Mouse (Mus musculus) embryonic facial prominence, embryonic 15.5 days (tissue): Measurements from ENCODE around the gene Gm49486. TPM values are rescaled to one million over a fixed set of nuclear protein-coding genes. Genes with fewer than 3 reads are reported as not detected.

Experiments
- ATAC-seq: fragments of 200-750 bp; cut with Nextera tagmentation; 2 replicates; pipeline ENCODE4 v1.8.0; 2017; ENCODE audit warnings: low read depth, moderate TSS enrichment; ENCODE audit not compliant: insufficient number of reproducible peaks, low FRiP score, low TSS enrichment
- H3K27ac ChIP-seq: fragments of 300-500 bp; sonication (generic); replicated peaks from 2 replicates; pipeline ENCODE4 v1.5.1; 2015; ENCODE audit warnings: mild to moderate bottlenecking, inconsistent platforms
- H3K27me3 ChIP-seq: fragments of 300-500 bp; sonication (generic); 2 replicates; pipeline ENCODE4 v1.6.1; 2015; ENCODE audit warnings: inconsistent platforms
- H3K36me3 ChIP-seq: fragments of 300-500 bp; sonication (generic); 2 replicates; pipeline ENCODE4 v1.6.1; 2015; ENCODE audit warnings: mild to moderate bottlenecking, inconsistent platforms
- H3K4me1 ChIP-seq: fragments of 300-500 bp; sonication (generic); 2 replicates; pipeline ENCODE4 v1.6.1; 2015; ENCODE audit warnings: inconsistent platforms
- H3K4me2 ChIP-seq: fragments of 300-500 bp; sonication (generic); replicated peaks from 2 replicates; pipeline ENCODE4 v1.6.1; 2015; ENCODE audit warnings: mild to moderate bottlenecking, inconsistent platforms
- H3K4me3 ChIP-seq: fragments of 300-500 bp; sonication (generic); replicated peaks from 2 replicates; pipeline ENCODE4 v1.5.1; 2015; ENCODE audit warnings: mild to moderate bottlenecking, inconsistent platforms
- H3K9ac ChIP-seq: fragments of 300-500 bp; sonication (generic); 2 replicates; pipeline ENCODE4 v1.6.1; 2015; ENCODE audit warnings: inconsistent platforms
- H3K9me3 ChIP-seq: fragments of 300-500 bp; sonication (generic); replicated peaks from 2 replicates; pipeline ENCODE4 v1.6.1; 2016; ENCODE audit warnings: inconsistent platforms
- WGBS: fragments of 180-500 bp; shearing (Covaris S2); methylation state at CpG from one replicate; pipeline ENCODE4 v1.1.7; 2015; 5-methylcytosine and 5-hydroxymethylcytosine counted together
- polyA plus RNA-seq: library from polyadenylated mRNA; unstranded; fragments of >200 nt; fragmentation: Nextera tagmentation; extraction: Ambion mirVana; gene quantifications from 2 replicates; pipeline ENCODE4 v1.2.1, GENCODE M21; 2015

Gene Gm49486
- polyA plus RNA-seq, 1 experiment from 2014 or later, result 0.94 TPM

DNA sequence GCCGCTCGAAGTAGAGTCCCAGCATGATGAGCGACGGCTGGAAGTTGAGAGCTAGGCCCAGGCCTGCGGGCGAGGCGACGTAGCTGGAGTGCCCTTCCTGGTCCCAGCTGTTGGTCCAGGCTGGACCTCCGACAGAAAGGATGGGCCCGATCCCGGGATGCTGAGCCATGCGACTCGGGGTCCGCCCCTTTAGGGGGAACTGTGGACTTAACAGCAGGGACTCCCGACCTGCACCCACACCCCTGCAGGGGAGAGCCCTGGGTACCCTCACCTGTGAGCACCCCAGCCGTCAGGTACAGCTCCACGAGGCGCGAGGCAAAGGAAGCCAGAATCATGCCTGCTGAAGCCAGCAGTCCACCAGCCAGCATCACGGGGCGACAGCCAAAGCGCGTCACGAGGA lies 23.4 kb downstream of the Gm49486 start:
- Histone ChIP-seq H3K4me3 (peak overlapping the region; percentile 44), H3K27ac (no peak overlapping the region), H3K9ac (peak overlapping the region; percentile 39), H3K4me2 (peak overlapping the region; percentile 82), H3K36me3 (peaks cover 15% of the 10 kb centered on the region), H3K27me3 (peaks cover 33% of the 10 kb centered on the region), H3K4me1 (peaks cover 14% of the 10 kb centered on the region), H3K9me3 (no peaks in the 10 kb centered on the region)
- 33% methylated on average over 24 of the region's 24 CpGs for WGBS
- ATAC-seq, result no peak

DNA sequence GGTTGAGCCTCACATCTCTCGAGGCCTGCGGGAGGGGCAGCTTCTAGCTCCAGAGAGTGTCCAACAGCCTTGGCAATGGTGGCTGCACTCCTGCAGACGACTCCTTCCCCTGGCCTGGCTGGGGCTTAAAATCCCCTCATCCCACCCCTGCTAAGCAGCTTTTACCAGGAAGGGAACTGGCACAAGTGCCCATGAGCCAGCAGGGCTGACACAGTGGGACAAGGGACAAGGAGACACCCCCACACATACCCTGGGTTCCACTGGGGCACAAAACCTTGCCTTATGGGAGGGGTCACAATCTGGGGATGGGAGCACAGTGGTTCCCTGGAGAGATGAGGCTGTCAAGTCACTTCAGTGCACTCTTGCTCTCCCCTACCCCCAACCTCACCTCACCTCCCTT lies 25.5 kb downstream of the Gm49486 start, which contains the start of gene Slc16a8:
Slc16a8 (minus strand) TSS at position 101 of the 400 bp plus-strand sequence.
- WGBS, result 32% methylated on average over 3 of the region's 3 CpGs
- Histone ChIP-seq H3K4me1 (peaks cover 14% of the 10 kb centered on the region), H3K4me3 (no peak within 1 kb of the TSS), H3K9me3 (no peaks in the 10 kb centered on the region), H3K9ac (no peak within 1 kb of the TSS), H3K36me3 (no peaks in the 10 kb centered on the region), H3K4me2 (no peak within 1 kb of the TSS), H3K27ac (no peak within 1 kb of the TSS), H3K27me3 (peaks cover 33% of the 10 kb centered on the region)
- no peak for ATAC-seq

DNA sequence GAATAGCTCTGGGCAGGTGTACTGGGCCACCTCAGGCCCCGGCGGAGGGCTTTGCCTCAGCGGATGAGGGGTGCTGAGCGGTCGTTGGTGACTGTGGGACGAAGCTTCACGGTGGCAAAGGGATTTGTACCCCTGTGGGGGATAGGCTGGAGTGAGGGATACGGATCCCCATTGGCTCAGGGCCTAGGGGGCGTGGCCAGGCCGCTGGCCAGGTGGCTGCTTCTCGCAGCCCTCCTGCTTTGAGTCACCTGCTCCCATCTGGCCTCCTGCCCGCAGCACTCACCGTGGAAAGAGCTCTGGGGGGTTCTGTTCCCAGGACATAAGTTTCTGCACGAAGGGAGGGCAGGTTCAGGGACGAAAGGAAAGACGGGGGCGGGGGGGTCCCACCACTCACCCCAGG lies 29.3 kb downstream of the Gm49486 start:
- Histone ChIP-seq H3K27me3 (peaks cover 15% of the 10 kb centered on the region), H3K27ac (no peak overlapping the region), H3K36me3 (no peaks in the 10 kb centered on the region), H3K4me2 (no peak overlapping the region), H3K4me3 (no peak overlapping the region), H3K9me3 (no peaks in the 10 kb centered on the region), H3K4me1 (peaks cover 17% of the 10 kb centered on the region), H3K9ac (no peak overlapping the region)
- WGBS, result 30% methylated on average over 17 of the region's 17 CpGs
- ATAC-seq, result no peak

DNA sequence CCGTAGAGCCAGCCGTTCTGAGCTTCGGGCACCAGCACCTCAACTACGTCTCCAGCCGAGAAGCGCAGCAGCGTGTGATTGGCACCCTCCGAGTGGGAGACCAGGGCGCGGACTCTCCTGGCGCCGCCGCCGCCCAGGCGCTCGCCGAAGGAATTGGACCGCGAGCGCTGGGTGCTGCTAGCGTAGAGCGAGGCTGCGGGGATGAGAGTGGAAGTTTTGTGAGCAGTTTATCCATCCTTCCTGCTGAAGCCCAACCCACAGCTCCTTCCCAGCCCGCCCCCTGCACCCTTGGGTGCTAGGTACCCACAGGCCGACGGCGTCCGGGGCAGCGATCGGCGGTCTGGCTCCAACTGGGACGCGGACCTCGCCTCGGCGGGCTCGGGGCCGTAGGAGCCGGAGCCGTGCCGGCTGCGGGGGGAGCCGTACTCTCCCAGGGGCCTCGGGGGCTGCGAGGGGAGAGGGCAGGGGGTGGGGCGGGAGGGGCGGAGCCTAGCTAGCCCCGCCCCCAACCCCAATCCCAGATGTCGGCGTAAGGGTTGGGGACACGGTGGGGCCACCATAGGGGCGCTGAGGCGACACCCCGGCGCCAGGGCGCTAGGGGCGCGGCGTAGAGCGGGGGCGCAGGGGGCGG lies 32.0 kb downstream of the Gm49486 start:
- Histone ChIP-seq H3K4me1 (peaks cover 17% of the 10 kb centered on the region), H3K36me3 (no peaks in the 10 kb centered on the region), H3K27ac (peak overlapping the region; percentile 58), H3K9me3 (no peaks in the 10 kb centered on the region), H3K4me3 (peak overlapping the region; percentile 68), H3K27me3 (peaks cover 7% of the 10 kb centered on the region), H3K4me2 (peak overlapping the region; percentile 100), H3K9ac (peak overlapping the region; percentile 58)
- ATAC-seq, result peak; percentile 65; the same call in 1 of the 2 replicates
- 1% methylated on average over 61 of the region's 62 CpGs for WGBS

DNA sequence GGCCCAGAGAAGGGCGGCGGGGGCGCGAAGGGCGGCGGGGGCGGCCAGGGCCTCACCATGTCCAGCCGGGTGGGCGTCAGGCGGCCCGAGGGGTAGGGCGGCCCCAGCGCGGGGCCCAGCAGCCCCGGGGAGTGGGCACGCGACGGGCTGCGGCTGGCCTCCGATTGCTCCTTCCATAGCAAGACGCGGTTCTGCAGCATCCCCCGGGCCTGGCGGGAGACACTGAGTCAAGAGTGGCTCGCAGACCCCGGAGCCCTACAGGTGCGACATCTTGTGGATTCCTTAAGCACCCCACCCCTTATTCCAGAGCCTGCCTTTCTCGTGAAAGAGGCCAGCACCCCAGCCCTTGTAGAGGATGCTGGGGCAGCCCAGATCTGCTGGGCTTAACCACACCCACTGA lies 32.6 kb downstream of the Gm49486 start:
- ATAC-seq, result peak; percentile 21; the same call in 1 of the 2 replicates
- Histone ChIP-seq H3K4me1 (peaks cover 17% of the 10 kb centered on the region), H3K27me3 (peaks cover 7% of the 10 kb centered on the region), H3K9ac (peak overlapping the region; percentile 58), H3K4me3 (peak overlapping the region; percentile 68), H3K4me2 (peak overlapping the region; percentile 100), H3K27ac (peak overlapping the region; percentile 58), H3K36me3 (no peaks in the 10 kb centered on the region), H3K9me3 (no peaks in the 10 kb centered on the region)
- WGBS, result 0% methylated on average over 12 of the region's 28 CpGs

DNA sequence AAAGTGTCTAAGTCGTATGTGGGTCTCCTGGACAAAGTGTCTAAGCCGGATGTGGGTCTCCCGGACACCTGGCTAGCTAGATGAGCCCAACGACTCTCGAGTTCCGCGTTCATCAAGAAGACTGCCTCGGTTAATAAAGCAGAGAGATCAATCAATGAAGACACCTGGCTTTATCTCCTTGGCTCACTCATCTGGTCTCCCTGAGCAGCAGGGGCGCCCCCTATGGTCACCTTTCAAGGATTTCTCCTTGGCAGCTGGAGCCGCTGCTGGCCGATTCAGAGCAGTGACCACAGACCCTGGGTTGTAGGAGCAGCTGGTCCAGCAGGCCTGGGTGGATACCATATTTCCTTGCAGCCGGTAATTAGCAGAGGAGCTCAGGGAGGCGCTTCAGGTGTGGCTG lies 33.2 kb downstream of the Gm49486 start:
- peak overlapping the region; percentile 68 for H3K4me3 ChIP-seq
- no peaks in the 10 kb centered on the region for H3K9me3 ChIP-seq
- ATAC-seq, result no peak
- H3K4me1 ChIP-seq, result peaks cover 17% of the 10 kb centered on the region
- no peaks in the 10 kb centered on the region for H3K36me3 ChIP-seq
- H3K27me3 ChIP-seq, result peaks cover 9% of the 10 kb centered on the region
- WGBS, result 22% methylated on average over 13 of the region's 13 CpGs
- peak overlapping the region; percentile 100 for H3K4me2 ChIP-seq
- no peak overlapping the region for H3K9ac ChIP-seq
- H3K27ac ChIP-seq, result no peak overlapping the region

DNA sequence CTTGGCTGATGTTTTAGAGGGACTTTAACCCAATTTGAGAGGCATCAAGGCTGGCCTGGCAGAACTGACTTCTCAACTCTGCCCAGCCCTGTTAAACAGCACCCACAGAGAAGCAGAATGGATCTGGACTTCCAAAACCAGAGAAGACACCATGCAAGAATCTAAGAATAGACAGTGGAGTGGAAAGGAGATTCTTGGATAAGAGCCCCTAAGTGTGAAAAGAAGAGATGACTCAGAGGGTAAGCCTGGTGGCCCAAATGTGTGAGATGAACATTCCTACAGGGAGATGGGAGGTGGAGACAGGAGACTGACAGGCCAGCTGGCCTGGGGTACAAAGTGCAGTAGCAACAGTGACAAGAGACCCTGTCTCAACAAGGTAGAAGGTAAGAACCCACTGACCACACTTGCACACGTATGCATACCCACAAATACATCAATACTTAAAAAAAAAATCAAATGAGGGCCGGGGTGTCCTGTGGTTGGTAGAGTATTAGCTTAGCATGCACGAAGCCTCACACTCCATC lies 33.7 kb downstream of the Gm49486 start:
- Histone ChIP-seq H3K9ac (no peak overlapping the region), H3K27me3 (peaks cover 9% of the 10 kb centered on the region), H3K4me1 (peaks cover 17% of the 10 kb centered on the region), H3K9me3 (no peaks in the 10 kb centered on the region), H3K36me3 (no peaks in the 10 kb centered on the region), H3K4me2 (no peak overlapping the region), H3K27ac (no peak overlapping the region), H3K4me3 (no peak overlapping the region)
- 90% methylated on average over 3 of the region's 3 CpGs for WGBS
- no peak for ATAC-seq

DNA sequence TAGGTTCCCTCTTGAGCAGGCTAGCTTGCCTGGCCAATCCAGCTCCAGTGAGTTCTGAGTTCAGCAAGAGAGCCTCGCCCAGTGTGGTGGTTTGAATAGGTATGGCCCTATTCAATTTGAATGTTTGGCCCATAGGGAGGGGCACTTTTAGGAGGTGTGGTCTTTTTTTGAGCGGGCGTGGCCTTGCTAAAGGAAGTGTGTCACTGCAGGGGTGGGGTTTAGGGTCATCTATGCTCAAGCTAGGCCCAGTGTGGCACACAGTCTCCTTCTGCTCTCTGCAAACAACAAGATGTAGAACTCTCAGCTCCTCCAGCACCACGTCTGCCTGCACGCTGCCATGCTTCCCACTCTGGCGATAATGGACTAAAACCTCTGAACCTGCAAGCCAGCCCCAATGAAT lies 34.5 kb downstream of the Gm49486 start:
- H3K27me3 ChIP-seq, result peaks cover 9% of the 10 kb centered on the region
- peaks cover 17% of the 10 kb centered on the region for H3K4me1 ChIP-seq
- no peak overlapping the region for H3K4me2 ChIP-seq
- H3K9me3 ChIP-seq, result no peaks in the 10 kb centered on the region
- H3K4me3 ChIP-seq, result no peak overlapping the region
- 89% methylated on average over 6 of the region's 6 CpGs for WGBS
- H3K27ac ChIP-seq, result no peak overlapping the region
- no peak for ATAC-seq
- H3K36me3 ChIP-seq, result no peaks in the 10 kb centered on the region
- H3K9ac ChIP-seq, result no peak overlapping the region

DNA sequence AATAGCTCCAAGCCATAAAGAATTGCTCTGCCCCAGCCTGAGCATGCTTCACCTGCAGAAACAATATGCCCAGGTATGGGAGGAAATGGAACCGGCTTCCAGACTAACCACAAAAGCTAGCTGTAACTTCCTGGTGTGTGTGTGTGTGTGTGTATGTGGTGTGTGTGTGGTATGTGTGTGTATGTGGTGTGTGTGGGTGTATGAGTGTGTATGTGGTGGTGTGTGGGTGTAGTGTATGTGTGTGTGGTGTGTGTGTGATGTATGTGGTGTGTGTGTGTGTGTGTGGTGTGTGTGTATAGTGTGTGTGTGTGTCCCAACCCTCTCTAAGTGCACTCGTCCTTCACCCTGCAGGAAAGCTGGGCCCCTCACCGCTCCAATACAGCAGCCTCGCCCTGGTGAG lies 36.2 kb downstream of the Gm49486 start:
- no peak overlapping the region for H3K4me2 ChIP-seq
- peaks cover 8% of the 10 kb centered on the region for H3K27me3 ChIP-seq
- no peak overlapping the region for H3K9ac ChIP-seq
- no peak overlapping the region for H3K27ac ChIP-seq
- H3K4me3 ChIP-seq, result no peak overlapping the region
- H3K36me3 ChIP-seq, result no peaks in the 10 kb centered on the region
- peaks cover 19% of the 10 kb centered on the region for H3K4me1 ChIP-seq
- H3K9me3 ChIP-seq, result no peaks in the 10 kb centered on the region
- 66% methylated on average over 4 of the region's 4 CpGs for WGBS
- ATAC-seq, result no peak

DNA sequence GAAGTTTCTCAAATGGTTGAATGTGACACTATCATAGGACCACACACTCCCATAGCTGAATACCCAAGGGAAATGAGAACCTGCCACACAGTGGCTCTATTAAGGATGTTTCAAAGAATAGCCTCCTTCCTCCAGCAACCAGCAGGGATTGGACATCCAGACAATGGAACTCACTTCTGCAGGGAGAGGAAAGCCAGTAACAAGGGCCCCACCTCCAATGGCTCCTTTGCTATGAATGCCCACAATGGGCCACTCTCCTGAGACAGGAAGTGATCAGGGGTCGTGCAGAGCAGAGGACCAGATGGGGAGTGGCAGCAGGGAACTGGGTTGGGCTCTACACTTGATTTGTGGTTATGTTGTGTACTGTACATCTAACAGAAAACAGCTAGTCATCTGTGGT lies 39.3 kb downstream of the Gm49486 start:
- ATAC-seq, result no peak
- peaks cover 11% of the 10 kb centered on the region for H3K27me3 ChIP-seq
- no peaks in the 10 kb centered on the region for H3K9me3 ChIP-seq
- no peak overlapping the region for H3K4me2 ChIP-seq
- peaks cover 10% of the 10 kb centered on the region for H3K4me1 ChIP-seq
- 16% methylated on average over 1 of the region's 1 CpGs for WGBS
- no peaks in the 10 kb centered on the region for H3K36me3 ChIP-seq
- no peak overlapping the region for H3K27ac ChIP-seq
- no peak overlapping the region for H3K9ac ChIP-seq
- H3K4me3 ChIP-seq, result no peak overlapping the region

DNA sequence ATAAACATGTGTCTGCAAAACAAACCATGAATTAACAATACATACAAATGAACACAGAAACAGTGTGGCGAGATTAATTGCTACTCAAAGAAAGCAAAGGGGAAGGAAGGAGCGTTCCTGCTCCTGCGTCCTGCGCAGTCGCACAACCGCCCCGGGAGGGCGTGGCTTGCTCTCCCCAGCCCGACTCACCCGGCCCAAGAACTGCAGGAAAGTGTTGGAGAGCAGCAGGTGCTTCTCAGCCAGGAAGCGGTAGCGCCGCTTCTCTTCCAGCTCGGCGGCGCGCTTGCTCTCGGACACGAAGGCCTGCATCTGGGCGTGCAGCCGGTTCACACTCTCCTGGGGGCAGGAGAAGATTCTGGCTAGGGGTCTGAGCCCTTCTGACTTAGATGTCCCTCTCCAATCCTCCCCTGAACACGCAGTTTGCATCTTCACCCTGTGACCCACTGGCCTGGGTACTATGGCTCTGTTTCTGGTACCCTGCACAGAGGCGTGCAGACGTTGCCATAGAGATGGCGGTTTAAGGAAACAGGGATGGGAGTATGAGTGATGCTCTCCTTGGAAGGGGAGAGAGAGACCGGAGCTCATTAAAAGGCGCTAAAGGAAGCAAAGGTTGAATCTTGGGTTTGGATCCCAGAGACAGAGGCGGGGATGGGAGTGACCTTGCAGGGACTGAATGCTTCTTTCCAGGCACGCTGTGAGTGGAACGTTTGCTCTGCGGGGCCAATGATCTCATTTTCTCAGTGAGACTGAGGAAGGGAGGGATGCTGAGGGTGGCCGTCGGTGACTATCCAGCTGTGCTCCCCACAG lies 41.3 kb downstream of the Gm49486 start:
- H3K9ac ChIP-seq, result no peak overlapping the region
- no peaks in the 10 kb centered on the region for H3K9me3 ChIP-seq
- no peaks in the 10 kb centered on the region for H3K36me3 ChIP-seq
- peak overlapping the region; percentile 57 for H3K4me2 ChIP-seq
- peaks cover 10% of the 10 kb centered on the region for H3K4me1 ChIP-seq
- no peak overlapping the region for H3K27ac ChIP-seq
- WGBS, result 1% methylated on average over 33 of the region's 33 CpGs
- peak overlapping the region; percentile 31 for H3K4me3 ChIP-seq
- no peak; the same call in 1 of the 2 replicates for ATAC-seq
- H3K27me3 ChIP-seq, result peaks cover 11% of the 10 kb centered on the region
